Mouse (Mus musculus): Measurements from ENCODE around the gene Etl4.

Etl4 gene

GRCm38 (mm10) chr2:20523636-20524035 lies 614.1 kb downstream of the Etl4 start:
- 74% methylated on average over 3 of the region's 3 CpGs for WGBS

- WGBS, result 54% methylated on average over 4 of the region's 4 CpGs
Measured at GRCm38 (mm10) chr2:20525879-20526593, 616.5 kb downstream of the Etl4 start.

DNA sequence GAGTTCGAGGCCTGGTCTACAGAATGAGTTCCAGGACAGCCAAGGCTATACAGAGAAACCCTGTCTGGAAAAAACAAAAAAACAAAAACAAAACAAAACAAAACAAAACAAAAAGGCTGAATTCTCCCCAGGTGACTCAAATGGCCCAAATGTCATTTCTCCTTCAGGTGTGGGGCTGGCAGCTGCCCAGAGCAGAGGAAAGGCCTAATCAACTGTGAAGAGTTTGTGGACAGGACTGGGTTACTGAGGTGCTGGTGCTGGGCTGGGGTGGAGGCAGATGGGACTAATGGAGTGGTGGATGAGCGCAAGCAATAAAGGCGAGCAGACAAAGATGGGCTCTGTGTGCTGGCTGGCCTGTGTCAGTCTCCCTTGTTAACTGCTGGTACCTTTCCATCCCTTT lies 617.3 kb downstream of the Etl4 start:
- 94% methylated on average over 3 of the region's 3 CpGs for WGBS

- WGBS, result 48% methylated on average over 3 of the region's 3 CpGs
Measured at GRCm38 (mm10) chr2:20532623-20533022, 623.0 kb downstream of the Etl4 start.

GRCm38 (mm10) chr2:20537785-20538184 lies 628.2 kb downstream of the Etl4 start:
- 46% methylated on average over 6 of the region's 6 CpGs for WGBS

- 77% methylated on average over 4 of the region's 4 CpGs for WGBS
Measured at GRCm38 (mm10) chr2:20538871-20539270, 629.3 kb downstream of the Etl4 start.

- WGBS, result 71% methylated on average over 7 of the region's 7 CpGs
Measured at GRCm38 (mm10) chr2:20542286-20542685, 632.7 kb downstream of the Etl4 start.

DNA sequence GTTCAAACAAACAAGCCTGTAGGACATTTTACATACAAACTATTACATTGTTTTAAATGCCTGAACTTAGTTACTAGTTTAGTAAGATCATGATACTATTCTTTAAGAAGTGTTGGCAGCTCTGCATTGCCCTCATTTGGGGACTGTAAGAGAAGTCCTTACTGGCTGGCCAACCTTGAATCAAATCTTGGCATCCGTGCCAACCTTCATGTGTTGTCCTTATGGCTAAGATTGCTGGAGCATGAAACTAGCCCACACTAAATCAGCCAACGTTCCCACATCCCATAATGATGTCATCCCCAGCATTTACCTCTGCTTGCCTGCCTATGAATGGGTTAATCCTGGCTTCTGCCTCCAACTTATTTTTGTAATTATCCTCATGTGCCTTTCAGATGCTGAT lies 636.0 kb downstream of the Etl4 start:
- 34% methylated on average over 2 of the region's 2 CpGs for WGBS

DNA sequence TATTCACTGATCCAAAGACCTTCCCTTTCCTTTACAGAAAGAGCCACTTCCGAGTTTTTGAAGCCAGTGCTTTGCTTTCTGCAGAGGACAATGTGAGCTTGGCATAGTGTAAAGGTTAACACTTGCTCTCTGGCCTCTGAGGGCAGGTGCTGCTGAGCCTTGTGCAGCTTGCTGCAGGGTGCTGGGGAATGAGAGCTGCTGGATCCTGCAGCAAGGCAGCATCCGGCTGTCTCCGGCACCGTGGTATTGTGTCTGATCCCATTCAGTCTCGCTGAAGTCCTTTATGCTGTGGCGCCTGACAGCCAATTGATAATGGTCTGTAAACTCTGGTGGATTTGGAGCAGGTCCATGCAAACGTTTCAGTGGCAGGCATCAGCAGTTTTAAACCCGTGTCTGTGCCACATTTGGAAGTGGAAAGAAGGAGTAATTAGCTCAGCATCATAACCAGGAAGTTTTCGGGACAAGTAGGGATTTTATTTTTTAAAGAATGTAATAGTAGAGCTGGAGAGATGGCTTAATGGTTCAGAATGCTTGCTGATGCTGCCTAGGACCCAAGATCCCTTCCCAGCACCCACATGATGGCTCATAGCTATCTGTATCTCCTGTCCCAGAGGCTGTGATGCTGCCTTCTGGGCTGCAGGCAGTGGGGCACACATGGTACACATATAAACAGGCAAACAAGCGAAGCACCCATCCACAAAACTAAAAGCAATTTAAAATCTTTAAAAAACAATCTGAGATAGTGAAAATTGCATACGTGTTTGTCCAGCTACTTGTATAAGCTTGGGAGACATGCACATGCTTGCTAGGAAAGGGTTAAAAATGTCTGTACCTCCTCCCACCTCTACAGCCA lies 637.1 kb downstream of the Etl4 start:
- 25% methylated on average over 11 of the region's 11 CpGs for WGBS

GRCm38 (mm10) chr2:20547349-20547677 lies 637.7 kb downstream of the Etl4 start:
- WGBS, result 21% methylated on average over 5 of the region's 5 CpGs

GRCm38 (mm10) chr2:20547686-20548624 lies 638.4 kb downstream of the Etl4 start:
- 44% methylated on average over 18 of the region's 18 CpGs for whole genome bisulfite sequencing

DNA sequence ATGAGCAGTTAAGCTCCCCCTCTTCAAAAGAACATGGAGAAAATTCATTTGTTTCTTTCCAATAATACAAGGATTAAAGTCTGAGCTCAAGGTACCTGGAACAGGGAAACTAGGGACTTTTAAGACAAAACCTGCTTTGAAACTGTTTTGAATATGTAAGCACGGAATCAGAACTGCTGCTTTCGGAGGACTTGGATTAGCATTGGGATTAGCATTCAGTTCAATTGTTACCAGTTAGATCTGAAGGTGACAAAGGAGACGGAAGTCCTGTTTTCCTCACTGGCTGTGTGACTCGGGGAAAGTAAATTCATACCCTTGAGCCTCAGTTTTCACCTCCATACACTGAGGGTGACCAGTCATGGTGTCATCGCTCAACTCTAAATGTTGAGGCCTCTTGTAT lies 639.5 kb downstream of the Etl4 start:
- WGBS, result 60% methylated on average over 5 of the region's 5 CpGs

DNA sequence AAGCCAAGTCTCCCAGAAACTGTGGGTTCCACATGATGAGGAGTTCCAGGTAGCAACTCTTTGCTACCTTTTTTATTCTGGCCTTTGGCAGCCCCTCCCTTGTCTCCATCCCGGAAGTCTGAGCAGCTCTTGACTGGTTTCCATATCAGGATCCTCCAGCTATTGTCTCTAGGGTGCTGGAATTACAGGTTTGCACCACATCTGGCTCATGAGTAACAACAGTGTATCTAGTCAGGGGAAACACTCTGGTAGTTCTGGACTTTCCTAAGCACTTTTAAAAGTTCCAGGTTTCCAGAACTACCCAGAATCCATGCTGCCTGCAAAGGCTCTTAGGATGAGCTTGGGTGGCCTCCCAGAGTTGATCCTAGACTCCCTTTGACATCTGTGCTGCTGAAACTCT lies 640.4 kb downstream of the Etl4 start:
- 53% methylated on average over 1 of the region's 1 CpGs for WGBS

DNA sequence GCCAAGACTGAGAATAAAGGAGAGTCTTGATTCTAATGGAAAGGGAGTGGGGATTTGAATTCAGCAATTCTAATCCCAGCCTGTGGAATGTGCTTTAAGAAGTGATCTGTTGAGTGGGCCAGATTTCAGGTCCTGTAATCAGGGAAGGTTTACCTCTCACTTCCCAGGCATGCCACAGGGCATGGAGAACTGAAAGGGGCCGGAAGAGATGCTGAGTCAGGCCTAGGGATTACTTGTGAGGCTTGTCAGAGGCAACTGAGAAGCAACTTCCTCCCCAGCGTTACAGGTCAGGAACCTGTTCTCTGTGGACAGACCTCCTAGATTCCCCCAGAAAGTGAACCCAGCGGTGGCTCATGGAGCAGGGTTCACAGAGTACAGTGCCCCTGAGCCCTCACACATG lies 646.1 kb downstream of the Etl4 start:
- 86% methylated on average over 3 of the region's 3 CpGs for WGBS

GRCm38 (mm10) chr2:20559083-20559482 lies 649.5 kb downstream of the Etl4 start:
- 77% methylated on average over 5 of the region's 5 CpGs for WGBS

DNA sequence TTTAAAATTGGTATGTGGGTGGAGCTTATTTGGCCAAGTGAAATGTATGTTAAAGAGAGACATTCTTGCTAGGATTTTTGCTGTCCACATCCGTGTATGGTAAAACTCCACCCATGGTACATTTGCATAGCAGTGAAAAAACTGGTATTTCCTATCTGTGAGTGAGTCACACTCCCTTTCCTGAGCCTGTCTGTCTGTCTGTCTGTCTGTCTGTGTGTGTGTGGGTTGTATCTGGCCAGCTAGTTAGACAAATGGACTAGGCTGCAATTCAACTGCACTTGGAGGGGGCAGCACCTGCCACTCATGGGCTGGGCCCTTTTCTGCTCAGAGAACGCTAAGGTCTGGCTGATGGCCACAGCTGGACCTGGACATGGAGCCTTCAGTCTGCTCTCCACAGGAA lies 650.1 kb downstream of the Etl4 start:
- 24% methylated on average over 2 of the region's 2 CpGs for WGBS

GRCm38 (mm10) chr2:20560581-20560980 lies 651.0 kb downstream of the Etl4 start:
- 92% methylated on average over 9 of the region's 9 CpGs for WGBS

GRCm38 (mm10) chr2:20563036-20563435 lies 653.5 kb downstream of the Etl4 start:
- WGBS, result 75% methylated on average over 6 of the region's 6 CpGs

DNA sequence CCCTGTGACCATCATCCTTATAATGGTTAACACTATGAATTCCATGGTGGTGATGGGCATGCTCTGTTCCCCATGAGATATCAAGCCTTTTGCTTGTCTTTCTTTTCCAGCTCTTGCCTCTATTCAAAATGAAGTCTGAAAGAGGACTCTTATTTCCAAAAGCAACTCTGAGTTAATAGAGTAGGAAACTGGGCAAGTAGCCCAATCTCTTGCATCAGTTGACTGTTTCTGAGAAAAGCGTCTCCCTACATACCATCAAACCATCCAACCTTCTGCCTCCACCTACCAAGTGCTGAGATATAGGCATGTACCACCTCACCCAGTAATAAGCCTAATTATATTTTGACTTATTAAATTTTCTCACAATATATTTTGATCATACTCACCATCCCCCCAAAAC lies 658.9 kb downstream of the Etl4 start:
- WGBS, result 37% methylated on average over 1 of the region's 1 CpGs

GRCm38 (mm10) chr2:20571940-20572339 lies 662.4 kb downstream of the Etl4 start:
- WGBS, result 95% methylated on average over 1 of the region's 1 CpGs

DNA sequence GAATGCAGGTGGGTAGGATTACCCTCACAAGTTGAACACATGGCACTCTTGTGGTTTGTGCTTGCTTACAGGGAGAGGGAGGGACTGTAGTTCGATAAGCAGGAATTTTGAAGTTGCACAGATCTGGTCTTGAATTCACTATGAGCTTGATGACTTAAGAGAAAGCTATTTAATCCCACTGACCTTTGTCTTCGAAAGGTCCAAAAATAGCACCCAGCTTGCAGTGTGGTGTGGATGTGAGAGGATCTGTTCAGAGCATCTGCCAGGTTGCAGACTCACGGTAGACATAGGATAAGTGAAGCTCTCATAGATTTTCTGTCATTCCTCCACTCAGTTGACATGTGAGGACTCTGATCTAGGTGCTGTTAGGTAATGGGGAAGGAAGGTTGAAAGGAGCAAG lies 670.8 kb downstream of the Etl4 start:
- 63% methylated on average over 3 of the region's 3 CpGs for WGBS

GRCm38 (mm10) chr2:20583562-20584153 lies 674.1 kb downstream of the Etl4 start:
- 79% methylated on average over 6 of the region's 6 CpGs for WGBS
